Mouse (Mus musculus) CH12.LX (cell line): ENCODE results near the gene Entpd5.

Experiments used
- CHD1 ChIP-seq: IDR thresholded peaks from 2 replicates; pipeline ENCODE4 v1.6.1; 2012; ENCODE audit warnings: low read depth, low read length, improper control_type of control experiment, inconsistent platforms
- CTCF ChIP-seq, 2 experiments: IDR thresholded peaks in 1 of 2; conservative IDR thresholded peaks in 1 of 2; 2 replicates each; pipeline ENCODE4 v1.5.1; 2011 to 2012; ENCODE audit warnings: low read depth in 2 of 2, low read length in 2 of 2, improper control_type of control experiment in 1 of 2, inconsistent platforms in 1 of 2, mild to moderate bottlenecking in 1 of 2, moderate library complexity in 1 of 2
- GABPA ChIP-seq: IDR thresholded peaks from 2 replicates; pipeline ENCODE4 v1.6.1; 2012; ENCODE audit warnings: low read depth, low read length, improper control_type of control experiment, inconsistent platforms; ENCODE audit not compliant: insufficient replicate concordance
- MAFK ChIP-seq: IDR thresholded peaks from 2 replicates; pipeline ENCODE4 v1.6.1; 2011; ENCODE audit warnings: low read length, improper control_type of control experiment; ENCODE audit not compliant: insufficient replicate concordance
- MAZ ChIP-seq: IDR thresholded peaks from 2 replicates; pipeline ENCODE4 v1.6.1; 2012; ENCODE audit warnings: low read depth, mild to moderate bottlenecking, inconsistent platforms, low read length, improper control_type of control experiment, moderate library complexity
- POLR2A ChIP-seq: IDR thresholded peaks from 2 replicates; pipeline ENCODE4 v1.6.1; 2011; ENCODE audit warnings: low read depth, mild to moderate bottlenecking, improper control_type of control experiment, low read length
- RCOR1 ChIP-seq: conservative IDR thresholded peaks from 2 replicates; pipeline ENCODE4 v1.6.1; 2012; ENCODE audit warnings: low read depth, mild to moderate bottlenecking, inconsistent platforms, low read length, improper control_type of control experiment
- SIN3A ChIP-seq: IDR thresholded peaks from 2 replicates; pipeline ENCODE4 v1.6.1; 2012; ENCODE audit warnings: low read length, improper control_type of control experiment, inconsistent platforms
- USF1 ChIP-seq: IDR thresholded peaks from 2 replicates; pipeline ENCODE4 v1.6.1; 2014; ENCODE audit warnings: low read depth, mild to moderate bottlenecking, inconsistent platforms, low read length, improper control_type of control experiment
- USF2 ChIP-seq: conservative IDR thresholded peaks from 2 replicates; pipeline ENCODE4 v1.6.1; 2011; ENCODE audit warnings: low read depth, low read length, improper control_type of control experiment
- ZC3H11A ChIP-seq: IDR thresholded peaks from 2 replicates; pipeline ENCODE4 v1.6.1; 2012; ENCODE audit warnings: low read depth, mild to moderate bottlenecking, inconsistent platforms, low read length, improper control_type of control experiment
- ZNF384 ChIP-seq: IDR thresholded peaks from 2 replicates; pipeline ENCODE4 v1.6.1; 2012; ENCODE audit warnings: low read depth, low read length, improper control_type of control experiment, inconsistent platforms

- TF ChIP-seq CTCF (conservative IDR thresholded peaks at IDR 0.05 in 1 of 2, IDR thresholded peaks at IDR 0.05 in 1 of 2; ENCODE audit: low read depth in 2 of 2, low read length in 2 of 2) (no peak), SIN3A (no peak), USF1 (no peak), RCOR1 (no peak), MAFK (no peak), CHD1 (no peak), POLR2A (no peak), MAZ (no peak), USF2 (no peak), ZNF384 (no peak), GABPA (no peak), ZC3H11A (no peak)
Measured at GRCm38 (mm10) chr12:84438697-84439096, 29.9 kb upstream of the Entpd5 start.
